In the genomic region with DNA sequence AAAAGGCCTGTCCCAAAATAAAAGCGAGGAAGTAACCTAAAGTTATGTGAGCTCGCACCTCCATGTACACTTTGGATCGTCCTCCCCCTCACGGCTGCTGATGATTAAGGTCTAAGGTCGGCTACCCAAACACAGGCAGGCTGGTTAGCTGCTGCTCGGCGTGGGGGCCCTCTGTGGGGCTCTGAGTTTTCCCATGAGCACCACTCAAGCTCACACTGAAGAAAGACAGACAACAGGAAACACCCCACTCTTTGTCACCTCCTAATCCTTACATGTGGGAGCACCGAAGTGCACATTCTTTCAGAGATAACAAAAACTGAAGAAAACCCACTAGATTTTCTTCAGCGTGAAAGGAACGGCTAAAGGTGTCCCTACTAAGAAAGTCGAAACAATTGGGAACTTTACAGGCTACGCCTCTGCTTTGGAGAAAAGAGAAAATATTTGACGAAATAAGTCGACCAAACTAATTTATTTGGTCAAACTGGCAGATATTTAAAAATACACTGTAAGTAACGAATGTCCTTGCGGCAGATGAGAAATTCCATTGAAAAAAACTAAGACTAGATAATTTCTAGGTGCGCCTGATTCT, we compare ENCODE assay signal across 8 mouse cellular contexts. TPM values are rescaled to one million over a fixed set of nuclear protein-coding genes. Genes with fewer than 3 reads are reported as not detected.
DNase-seq lines count a peak whose midpoint lies in the region; ATAC-seq lines count a peak whose summit lies in the region.

No protein-coding gene starts in this region.

- H3K4me1 ChIP-seq in kidney, embryonic 14.5 days (ENCODE audit: control insufficient read depth, insufficient read depth, low read length), result peaks cover 21% of the 10 kb centered on the region
- peaks cover 6% of the 10 kb centered on the region for H3K4me1 ChIP-seq in hindbrain, embryonic 11.5 days (replicated peaks; ENCODE audit: control insufficient read depth, insufficient read depth, low read length)
- H3K4me1 ChIP-seq in midbrain, embryonic 11.5 days (ENCODE audit: control insufficient read depth, insufficient read depth, low read length), result peaks cover 19% of the 10 kb centered on the region

- H3K9me3 ChIP-seq in kidney, embryonic 14.5 days (ENCODE audit: control insufficient read depth, low read length), result no peaks in the 10 kb centered on the region
- no peaks in the 10 kb centered on the region for H3K9me3 ChIP-seq in hindbrain, embryonic 11.5 days (ENCODE audit: control insufficient read depth, low read length)
- no peaks in the 10 kb centered on the region for H3K9me3 ChIP-seq in midbrain, embryonic 11.5 days (ENCODE audit: control insufficient read depth, low read length)

- H3K36me3 ChIP-seq in kidney, embryonic 14.5 days (ENCODE audit: control insufficient read depth, insufficient read depth, low read length), result peaks cover 2% of the 10 kb centered on the region; the same call in 1 of the 2 replicates
- no peaks in the 10 kb centered on the region for H3K36me3 ChIP-seq in hindbrain, embryonic 11.5 days (ENCODE audit: control insufficient read depth, insufficient read depth, low read length)
- H3K36me3 ChIP-seq in midbrain, embryonic 11.5 days (ENCODE audit: control insufficient read depth, insufficient read depth, low read length), result no peaks in the 10 kb centered on the region

- peak overlapping the region; percentile 90 for H3K4me3 ChIP-seq in kidney, embryonic 14.5 days (ENCODE audit: low read length)
- H3K4me3 ChIP-seq in hindbrain, embryonic 11.5 days (ENCODE audit: low read depth, low read length), result peak overlapping the region; percentile 76
- peak overlapping the region; percentile 88 for H3K4me3 ChIP-seq in midbrain, embryonic 11.5 days (ENCODE audit: low read depth, low read length)

- no peak for DNase-seq in kidney, adult 11 months
- peak; percentile 35 for DNase-seq in c-Kit-negative CD71-positive TER-119-positive erythroid progenitor cells, embryonic 14.5 days (ENCODE audit: low read depth, low spot score)
- DNase-seq in hindbrain, embryonic 11.5 days (ENCODE audit: low spot score), result peak; percentile 43
- peak; percentile 93 for DNase-seq in midbrain, embryonic 11.5 days (ENCODE audit: low spot score, missing footprints)
- DNase-seq in cerebellum, postnatal 4 days (ENCODE audit: low spot score in 2 of 2), result no peak
- no peak for DNase-seq in testis, postnatal 14 days (ENCODE audit: low spot score)
- DNase-seq in frontal cortex, postnatal 14 days (ENCODE audit: low spot score in 2 of 2), result no peak

- no peak overlapping the region for H3K27ac ChIP-seq in kidney, embryonic 14.5 days (ENCODE audit: low read depth, low read length)
- no peak overlapping the region for H3K27ac ChIP-seq in hindbrain, embryonic 11.5 days (ENCODE audit: low read depth, low read length)
- H3K27ac ChIP-seq in midbrain, embryonic 11.5 days (ENCODE audit: low read depth, low read length), result no peak overlapping the region

- peak overlapping the region; percentile 51 for H3K4me2 ChIP-seq in kidney, embryonic 14.5 days (replicated peaks; ENCODE audit: low read depth, low read length)
- peak overlapping the region; percentile 74 for H3K4me2 ChIP-seq in hindbrain, embryonic 11.5 days (replicated peaks; ENCODE audit: low read depth, low read length)
- peak overlapping the region; percentile 87 for H3K4me2 ChIP-seq in midbrain, embryonic 11.5 days

- no peaks in the 10 kb centered on the region for H3K27me3 ChIP-seq in kidney, embryonic 14.5 days (ENCODE audit: control insufficient read depth, insufficient read depth, low read length)
- H3K27me3 ChIP-seq in hindbrain, embryonic 11.5 days (ENCODE audit: control insufficient read depth, insufficient read depth, low read length), result no peaks in the 10 kb centered on the region
- H3K27me3 ChIP-seq in midbrain, embryonic 11.5 days (ENCODE audit: control insufficient read depth, insufficient read depth, low read length), result no peaks in the 10 kb centered on the region

- no peak for ATAC-seq in kidney, embryonic 14.5 days (ENCODE audit: low FRiP score, low TSS enrichment)
- ATAC-seq in hindbrain, embryonic 11.5 days (ENCODE audit: low FRiP score), result no peak
- no peak for ATAC-seq in midbrain, embryonic 11.5 days (ENCODE audit: low FRiP score)

- WGBS in kidney, embryonic 14.5 days, result 6% methylated on average over 17 of the region's 17 CpGs
- 13% methylated on average over 17 of the region's 17 CpGs for WGBS in hindbrain, embryonic 11.5 days
- WGBS in midbrain, embryonic 11.5 days, result 9% methylated on average over 17 of the region's 17 CpGs

- peak overlapping the region; percentile 95 for H3K9ac ChIP-seq in kidney, embryonic 14.5 days (ENCODE audit: low read depth, low read length)
- H3K9ac ChIP-seq in hindbrain, embryonic 11.5 days (ENCODE audit: low read depth, low read length), result peak overlapping the region; percentile 92
- peak overlapping the region; percentile 98 for H3K9ac ChIP-seq in midbrain, embryonic 11.5 days (ENCODE audit: low read length)

RNA-seq across cellular contexts. Expression of gene F2r, which starts 1.1 kb away (rescaled TPM):
- polyA plus RNA-seq in kidney, embryonic 14.5 days (2014; fragmentation: Nextera tagmentation; extraction: Ambion mirVana), result 66.9 and 128 TPM in 2 replicates
- polyA plus RNA-seq in hindbrain, embryonic 11.5 days (2014; fragmentation: Nextera tagmentation; extraction: Ambion mirVana), result 123 and 132 TPM in 2 replicates
- 129 and 143 TPM in 2 replicates for polyA plus RNA-seq in midbrain, embryonic 11.5 days (2014; fragmentation: Nextera tagmentation; extraction: Ambion mirVana)

Comparison
In these comparisons a context has a peak if more than half of its experiments do, and no peak if none do; other contexts are left out.
1. DNase-seq: peak in c-Kit-negative CD71-positive TER-119-positive erythroid progenitor cells, embryonic 14.5 days (single experiment), hindbrain, embryonic 11.5 days (single experiment) and midbrain, embryonic 11.5 days (single experiment); none in kidney, adult 11 months (single experiment), cerebellum, postnatal 4 days (0 of 2), testis, postnatal 14 days (single experiment) and frontal cortex, postnatal 14 days (0 of 2).
2. Peak in every context shown above with its lines, with median percentiles within 50 percentile points of each other: H3K4me2 ChIP-seq, H3K4me3 ChIP-seq and H3K9ac ChIP-seq.